In the genomic region with DNA sequence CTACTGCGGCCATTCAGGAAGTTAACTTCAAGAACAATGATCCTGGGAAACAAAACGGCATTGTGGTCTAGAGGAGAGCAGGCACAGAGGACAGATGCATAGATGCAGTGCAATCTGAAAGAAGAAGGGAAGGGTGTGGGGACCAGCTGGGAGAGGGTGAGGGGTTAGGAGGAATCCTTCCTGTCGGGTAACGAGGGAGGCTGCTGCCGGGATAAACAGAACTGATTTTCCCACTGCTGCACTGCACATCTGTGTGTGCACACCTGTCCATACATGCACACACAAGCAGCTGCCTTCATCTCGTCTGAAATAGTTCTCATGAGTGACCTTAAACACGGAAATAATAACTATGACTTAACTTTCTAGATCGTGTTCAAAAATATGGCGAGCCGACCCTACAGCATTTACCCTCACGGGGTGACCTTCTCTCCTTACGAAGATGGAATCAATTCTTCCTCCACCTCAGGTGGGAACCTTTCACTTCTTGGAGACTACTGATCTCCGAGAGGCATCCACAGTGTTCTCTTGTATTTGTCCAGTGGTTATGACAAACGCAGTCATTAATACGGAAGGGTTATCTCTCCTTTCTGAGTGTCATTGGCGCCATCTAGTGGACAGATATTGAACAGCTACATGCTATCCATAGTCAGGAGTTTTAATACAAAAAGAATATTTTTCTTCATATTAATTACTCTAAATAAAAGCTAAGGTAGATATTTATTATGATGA, we compare ENCODE assay signal across 8 mouse cellular contexts. TPM values are rescaled to one million over a fixed set of nuclear protein-coding genes. Genes with fewer than 3 reads are reported as not detected.
A peak's percentile ranks its signal among the peaks of the same experiment; 100 is the strongest.
DNase-seq lines count a peak whose midpoint lies in the region; TF ChIP-seq lines count a peak whose summit lies in the region.

No protein-coding gene starts in this region.

- H3K36me3 ChIP-seq in midbrain, embryonic 10.5 days, result no peaks in the 10 kb centered on the region
- no peaks in the 10 kb centered on the region for H3K36me3 ChIP-seq in spleen, adult 2 months (ENCODE audit: control insufficient read depth, insufficient read depth, low read length)

- 54% methylated on average over 16 of the region's 16 CpGs for WGBS in midbrain, embryonic 10.5 days
- 37% methylated on average over 16 of the region's 16 CpGs for whole genome bisulfite sequencing in spleen, adult 2 months

- TF ChIP-seq POLR2A in spleen, adult 2 months (IDR thresholded peaks at IDR 0.05; ENCODE audit: low read depth, low read length), result no peak

- H3K27me3 ChIP-seq in midbrain, embryonic 10.5 days (ENCODE audit: low read depth, poor library complexity, severe bottlenecking), result no peaks in the 10 kb centered on the region
- H3K27me3 ChIP-seq in spleen, adult 2 months (ENCODE audit: control insufficient read depth, insufficient read depth, low read length), result no peaks in the 10 kb centered on the region

- intact Hi-C loops in left cerebral cortex, postnatal 14 days (cut with DNase I), result no loop called here

- no peaks in the 10 kb centered on the region for H3K9me3 ChIP-seq in midbrain, embryonic 10.5 days (replicated peaks)

- H3K4me3 ChIP-seq in midbrain, embryonic 10.5 days, result peak overlapping the region; percentile 29
- peak overlapping the region; percentile 49 for H3K4me3 ChIP-seq in spleen, adult 2 months (ENCODE audit: extremely low read depth, insufficient read depth, insufficient read length)

- peak; percentile 74 for DNase-seq in gastrocnemius, adult 18-20 months (ENCODE audit: low spot score)
- no peak for DNase-seq in gastrocnemius, postnatal 25 days
- peak; percentile 17 for DNase-seq in cerebellum, adult 9-11 months
- peak; percentile 18 to 86 for DNase-seq in frontal cortex, adult 2 months (ENCODE audit: extremely low spot score in 1 of 2, low spot score in 1 of 2)
- DNase-seq in hindlimb bud, embryonic 11.5 days (ENCODE audit: extremely low spot score, low read depth, low spot score), result peak; percentile 61
- DNase-seq in left cerebral cortex, postnatal 14 days (ENCODE audit: low spot score in 2 of 2), result peak; percentile 60 to 82
- peak; percentile 42 for DNase-seq in midbrain, embryonic 10.5 days (ENCODE audit: low spot score)
- DNase-seq in spleen, adult 2 months (ENCODE audit: low read depth in 1 of 2, low spot score in 2 of 2), result peak; percentile 50 to 56

- peak; percentile 7; the same call in 1 of the 2 replicates for TF ChIP-seq CTCF in spleen, adult 2 months (IDR thresholded peaks at IDR 0.05; ENCODE audit: extremely low read depth, insufficient read depth, insufficient read length, insufficient replicate concordance)

- H3K4me1 ChIP-seq in midbrain, embryonic 10.5 days, result peaks cover 4% of the 10 kb centered on the region; the same call in 1 of the 2 replicates
- H3K4me1 ChIP-seq in spleen, adult 2 months (ENCODE audit: control insufficient read depth, insufficient read depth, insufficient read length), result no peaks in the 10 kb centered on the region

- H3K27ac ChIP-seq in midbrain, embryonic 10.5 days (replicated peaks), result no peak overlapping the region
- no peak overlapping the region for H3K27ac ChIP-seq in spleen, adult 2 months (ENCODE audit: insufficient read depth, low read length)

RNA-seq across cellular contexts. Expression of a gene that starts 32.7 kb away (rescaled TPM):
- total RNA-seq in gastrocnemius, adult 18-20 months (2021), result under 1 TPM; 0.05 to 0.09 TPM
- under 1 TPM; 0.05 to 0.19 TPM for total RNA-seq in gastrocnemius, postnatal 25 days (2021)
- 0.27 and 0.46 TPM in 2 replicates for polyA plus RNA-seq in frontal cortex, adult 2 months (2012; rRNA removed)
- total RNA-seq in left cerebral cortex, postnatal 14 days (2021), result under 1 TPM; 0.66 to 0.87 TPM
- 0.36 and 0.52 TPM in 2 replicates for polyA plus RNA-seq in midbrain, embryonic 10.5 days (2016; fragmentation: Nextera tagmentation; extraction: Ambion mirVana)
- polyA plus RNA-seq in spleen, adult 2 months (2012; rRNA removed), result 2.0 and 2.3 TPM in 2 replicates
